Mouse (Mus musculus) right cerebral cortex, adult 18-20 months (tissue): ENCODE results near the gene Cdyl.
A peak's percentile ranks its signal among the peaks of the same experiment; 100 is the strongest.

Source experiments
- DNase-seq: peaks from one replicate; pipeline ENCODE4 v3.0.0; 2022; ENCODE audit warnings: mixed read lengths

Cdyl gene

DNA sequence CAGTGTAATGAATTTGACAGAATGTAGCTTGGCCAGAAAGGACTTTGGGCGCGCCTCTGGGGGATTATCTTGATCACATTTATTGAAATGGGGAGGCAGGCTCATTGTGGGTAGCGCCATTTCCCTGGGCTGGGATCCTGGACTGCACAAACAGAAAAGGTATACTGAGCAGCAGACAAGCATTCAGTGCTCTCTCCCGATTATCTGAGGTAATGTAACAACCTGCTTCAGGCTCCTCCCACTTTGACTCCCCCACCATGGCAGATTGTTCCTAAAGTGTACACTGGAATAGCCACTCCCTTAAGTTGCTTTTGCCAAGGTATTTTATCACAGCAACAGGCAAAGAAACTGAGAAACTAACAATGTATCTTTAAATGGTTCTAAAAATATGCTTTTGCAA is 58.0 kb downstream of the Cdyl start:
- DNase-seq = no peak

DNA sequence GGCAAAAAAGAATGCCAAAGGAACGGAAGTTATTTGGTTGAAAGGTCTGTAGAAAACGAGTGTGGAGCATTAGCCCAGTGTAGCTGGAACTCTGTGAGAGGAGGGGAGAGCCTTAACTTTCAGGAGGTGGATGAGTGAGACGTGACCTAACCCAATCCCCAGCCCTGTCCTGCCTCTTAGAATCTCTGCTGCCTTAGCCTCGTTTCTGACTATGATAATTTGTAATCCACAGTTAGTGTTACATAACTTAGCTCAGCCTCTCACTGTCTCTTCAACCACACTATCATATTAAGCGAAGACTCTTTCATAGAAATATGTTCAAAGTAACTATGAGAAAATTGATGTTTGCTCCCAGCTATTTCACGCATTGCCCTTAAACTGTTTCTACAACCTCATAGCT is 59.9 kb downstream of the Cdyl start:
- no peak for DNase-seq

GRCm38 (mm10) chr13:35723073-35723472 is 63.4 kb downstream of the Cdyl start:
- no peak for DNase-seq

DNA sequence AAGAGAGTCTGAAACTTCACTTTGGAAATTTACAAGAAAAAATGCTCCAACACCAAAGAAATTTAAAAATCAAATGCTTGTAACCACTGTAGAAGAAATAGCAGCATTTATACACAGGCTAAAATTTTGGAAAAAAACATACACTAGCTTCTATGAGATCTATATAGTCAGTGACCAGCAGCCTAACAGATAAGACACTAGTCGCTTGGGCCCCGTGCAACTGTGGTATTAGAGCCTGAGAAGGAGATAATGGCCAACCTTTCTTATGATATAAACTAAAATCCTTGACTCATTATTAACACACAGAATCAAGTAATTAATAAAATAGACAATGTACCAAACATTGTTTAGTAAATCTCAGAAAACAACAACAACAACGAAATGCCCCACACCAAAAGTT is 66.4 kb downstream of the Cdyl start:
- DNase-seq = no peak

DNA sequence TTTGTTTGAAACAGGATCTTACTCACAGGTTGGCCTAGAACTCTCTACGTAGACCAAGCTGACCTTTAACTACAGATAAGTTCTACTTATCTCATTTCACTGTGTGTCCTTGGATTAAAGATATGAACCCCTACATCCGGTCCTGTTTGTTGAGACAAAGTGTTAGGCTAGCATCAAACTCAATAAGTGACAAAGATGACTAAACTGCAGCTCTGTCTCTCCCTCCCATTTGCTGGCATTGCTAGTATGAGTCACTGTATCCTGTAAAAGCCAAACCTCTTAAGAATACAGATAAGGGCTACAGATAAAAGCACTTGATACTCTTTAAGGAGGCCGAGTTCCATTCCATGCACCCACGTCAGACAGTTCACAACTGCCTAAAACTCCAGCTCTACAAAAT is 72.5 kb downstream of the Cdyl start:
- DNase-seq = no peak

DNA sequence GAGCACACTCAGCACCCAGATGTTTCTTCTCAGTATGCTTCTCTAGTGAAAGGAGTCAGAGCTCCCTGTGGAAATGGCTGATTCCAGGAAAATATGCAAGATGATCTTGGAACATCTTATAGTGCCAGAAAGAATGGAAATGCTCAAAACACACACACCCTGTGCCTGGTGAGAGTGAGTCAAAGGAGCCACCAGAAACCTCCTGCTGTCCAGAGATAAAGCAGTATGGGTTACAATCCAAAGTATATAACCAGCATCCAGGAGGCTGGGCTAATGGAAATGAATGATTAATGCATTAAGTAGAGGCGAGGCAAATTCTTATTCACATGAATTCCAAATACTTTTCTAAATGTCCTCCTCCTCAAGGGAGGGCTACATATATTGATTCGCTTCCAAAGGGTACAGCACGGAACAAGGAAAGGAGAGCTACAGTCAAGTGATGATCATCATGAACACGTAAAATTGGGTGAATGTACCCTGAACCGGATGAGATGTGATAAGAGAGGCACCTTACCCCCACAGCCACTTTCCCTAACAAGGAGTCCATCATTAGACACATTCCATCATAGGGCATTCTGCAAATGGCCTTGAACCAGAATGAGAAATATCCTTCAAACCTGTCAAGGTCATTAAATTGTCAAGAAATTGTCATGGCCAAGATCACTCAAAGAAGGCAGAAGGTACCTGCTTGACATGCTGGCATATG is 73.4 kb downstream of the Cdyl start:
- DNase-seq = no peak

DNA sequence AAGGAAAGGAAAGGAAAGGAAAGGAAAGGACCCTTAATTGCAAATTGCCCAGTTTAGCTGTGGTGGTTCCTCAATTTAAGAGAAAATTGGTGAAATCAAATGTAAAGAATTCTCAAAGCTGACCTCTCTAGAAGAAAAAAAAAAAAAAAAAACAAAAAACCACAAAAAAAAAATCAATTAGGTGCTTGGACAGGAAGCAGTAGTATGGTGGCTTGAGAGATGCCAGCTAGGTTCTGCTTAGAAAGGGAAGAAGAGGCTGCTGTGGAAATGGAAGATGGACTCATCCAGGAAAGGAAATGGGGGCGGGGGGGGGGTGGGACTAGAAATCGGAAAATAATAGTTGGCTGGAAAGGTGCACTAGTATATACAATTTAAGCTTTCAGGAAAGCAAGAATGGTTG is 77.9 kb downstream of the Cdyl start:
- no peak for DNase-seq

DNA sequence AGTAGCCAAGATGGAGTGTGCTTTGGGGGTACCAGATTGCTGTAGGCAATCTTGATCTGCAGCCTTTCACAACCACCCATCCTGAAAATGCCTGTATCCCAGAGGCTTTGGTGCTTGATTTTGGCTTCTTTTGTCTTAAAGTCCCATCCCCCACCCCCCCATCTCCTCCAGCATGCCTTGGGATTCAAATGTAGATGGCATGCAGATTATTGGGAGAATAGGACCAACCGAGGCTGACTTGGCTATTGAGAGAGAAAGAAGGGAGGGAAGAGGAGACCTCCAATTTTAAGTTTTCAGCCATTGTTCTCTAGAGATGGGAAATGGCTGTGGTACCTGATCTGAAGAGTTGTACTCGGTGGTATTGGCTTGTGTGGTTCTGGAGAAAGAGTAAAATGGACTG is 78.6 kb downstream of the Cdyl start:
- DNase-seq = no peak

GRCm38 (mm10) chr13:35739473-35739872 is 79.8 kb downstream of the Cdyl start:
- no peak for DNase-seq

DNA sequence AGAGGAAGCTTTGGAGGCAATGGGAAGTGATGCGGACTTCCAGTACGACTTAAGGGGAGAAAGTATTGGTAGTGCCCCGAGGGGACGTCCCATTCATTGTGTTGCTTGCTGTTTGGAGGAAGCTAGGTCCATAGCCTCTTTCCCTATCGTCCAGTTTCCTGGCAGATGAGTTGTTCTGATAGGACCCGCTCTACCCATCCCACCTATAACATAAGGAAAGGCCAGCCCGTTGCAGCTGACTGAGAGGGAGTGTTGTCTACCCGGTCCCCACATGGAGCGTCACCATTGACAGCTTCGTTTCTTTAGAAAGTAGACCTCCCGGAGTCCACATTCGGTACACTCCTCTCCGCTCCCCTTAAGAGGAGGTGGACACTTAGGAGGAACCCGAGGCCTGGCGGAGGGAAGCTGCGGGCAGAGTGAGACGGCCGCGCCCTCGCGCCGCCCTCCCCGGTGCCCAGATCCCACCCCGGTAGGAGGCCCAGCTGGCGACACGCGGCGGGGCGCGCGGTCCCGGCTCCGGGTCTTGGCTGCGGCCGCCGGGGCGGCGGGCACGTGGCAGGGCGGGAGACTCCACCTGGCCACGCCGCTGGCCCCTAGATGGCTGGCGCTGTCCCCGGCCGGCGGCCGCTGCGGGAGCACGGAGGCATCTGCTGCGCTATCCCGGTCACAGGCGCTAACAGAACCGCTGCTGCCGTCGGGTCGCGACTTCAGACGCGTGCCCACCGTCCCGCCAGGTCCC is 80.8 kb downstream of the Cdyl start:
- peak; percentile 39 for DNase-seq

GRCm38 (mm10) chr13:35741040-35741619 is 81.5 kb downstream of the Cdyl start:
- peak; percentile 88 for DNase-seq

DNA sequence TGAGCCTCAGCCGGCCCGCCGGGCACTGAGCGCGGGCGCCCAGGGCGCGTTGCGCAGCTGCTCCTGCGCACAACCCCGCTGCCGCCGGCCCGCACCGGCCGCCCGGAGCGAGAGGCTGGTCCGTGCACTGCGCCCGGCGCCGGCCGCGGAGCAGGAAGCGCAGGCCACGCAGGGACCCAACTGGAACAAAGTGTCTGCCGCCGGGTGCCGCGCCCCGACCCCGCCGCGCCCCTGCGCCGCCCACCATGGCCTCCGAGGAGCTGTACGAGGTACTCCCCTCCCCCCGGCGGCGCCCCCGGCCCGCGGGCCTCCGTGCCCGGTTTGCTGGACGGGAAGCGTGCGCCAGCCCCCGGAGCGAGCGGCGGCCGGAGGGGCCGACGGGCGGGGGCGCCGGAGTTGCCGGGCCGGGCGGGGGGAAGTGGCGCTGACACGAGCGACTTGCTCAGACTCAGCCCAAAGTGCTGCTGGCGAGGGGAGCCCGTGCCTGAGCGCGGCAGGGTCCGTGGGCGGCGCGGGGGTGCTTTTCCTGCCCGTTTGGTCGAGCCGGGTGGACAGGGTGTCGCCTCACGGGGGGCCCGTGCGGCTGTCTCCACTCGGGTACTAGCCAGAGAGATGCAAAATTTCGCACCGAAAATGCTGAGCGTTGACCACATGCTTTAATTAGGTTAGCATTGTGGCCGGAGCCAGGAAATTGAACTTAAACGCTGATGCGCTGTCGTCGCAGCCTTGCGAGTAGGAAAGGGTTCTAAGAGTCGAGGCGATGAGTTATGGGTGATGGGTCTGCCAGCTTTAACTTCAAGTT is 82.2 kb downstream of the Cdyl start:
- DNase-seq = peak; percentile 57

- DNase-seq = no peak
Measured at GRCm38 (mm10) chr13:35742696-35743095, 83.1 kb downstream of the Cdyl start.

- DNase-seq = no peak
Measured at GRCm38 (mm10) chr13:35743196-35743595, 83.6 kb downstream of the Cdyl start.

DNA sequence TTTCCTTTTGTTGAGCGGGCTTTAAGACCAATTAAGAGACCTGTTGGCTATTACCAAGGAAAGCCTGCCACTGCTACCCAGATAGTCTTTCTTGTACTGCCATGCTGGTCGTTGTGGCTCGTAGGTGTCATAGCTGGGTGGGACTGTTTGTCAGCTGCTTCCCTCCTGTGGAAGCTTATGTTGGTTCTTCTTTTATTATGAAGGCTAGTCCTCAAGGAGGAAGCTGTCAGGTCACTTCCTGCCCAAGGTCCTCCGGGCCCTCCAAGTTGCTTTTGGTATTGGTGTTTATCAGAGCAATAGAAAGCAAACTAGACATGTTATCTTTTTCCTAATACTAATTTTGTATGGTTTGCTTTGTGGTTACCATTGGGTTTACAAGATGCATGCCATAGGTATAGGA is 89.6 kb downstream of the Cdyl start:
- no peak for DNase-seq

DNA sequence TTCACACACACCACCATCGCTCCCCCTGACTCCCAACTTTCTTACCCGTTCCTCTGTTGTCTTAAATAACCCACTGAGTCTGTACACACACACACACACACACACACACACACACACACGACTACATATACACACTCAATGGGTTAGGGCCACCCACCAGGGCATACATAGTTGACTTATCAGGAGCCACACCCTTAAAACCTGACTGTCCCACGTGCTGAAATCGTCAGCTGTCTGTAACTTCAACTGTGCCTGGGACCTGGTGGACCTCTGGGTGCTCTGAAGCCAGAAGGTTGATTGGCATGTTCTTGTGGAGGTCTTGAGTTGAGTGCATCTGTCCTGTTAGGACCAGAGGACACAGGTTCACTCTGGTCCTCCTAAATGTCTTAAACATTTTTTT is 90.0 kb downstream of the Cdyl start:
- DNase-seq = no peak

GRCm38 (mm10) chr13:35752046-35752445 is 92.4 kb downstream of the Cdyl start:
- no peak for DNase-seq

DNA sequence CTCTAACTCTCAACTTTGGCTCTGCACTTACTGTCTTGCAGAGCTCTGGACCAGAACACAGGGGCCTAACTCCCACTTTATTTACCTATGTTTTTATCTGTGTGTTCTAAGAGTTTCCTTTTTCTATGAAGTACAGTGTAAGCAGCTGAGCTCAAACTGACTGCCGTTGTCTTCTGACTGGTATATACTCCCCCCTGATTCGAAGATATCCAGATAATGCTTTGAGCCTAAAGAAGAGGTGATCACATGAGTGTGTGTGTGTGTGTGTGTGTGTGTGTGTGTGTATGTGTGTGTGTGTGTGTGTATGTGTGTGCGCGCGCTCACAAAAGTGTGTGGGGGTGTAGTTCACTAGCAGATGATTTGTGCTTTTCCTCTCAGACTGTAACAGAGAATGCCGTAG is 95.4 kb downstream of the Cdyl start:
- no peak for DNase-seq

GRCm38 (mm10) chr13:35755655-35756283 is 96.1 kb downstream of the Cdyl start:
- no peak for DNase-seq

- no peak for DNase-seq
Measured at GRCm38 (mm10) chr13:35756393-35757338, 97.0 kb downstream of the Cdyl start.

GRCm38 (mm10) chr13:35760372-35760771 is 100.7 kb downstream of the Cdyl start:
- DNase-seq = no peak

DNA sequence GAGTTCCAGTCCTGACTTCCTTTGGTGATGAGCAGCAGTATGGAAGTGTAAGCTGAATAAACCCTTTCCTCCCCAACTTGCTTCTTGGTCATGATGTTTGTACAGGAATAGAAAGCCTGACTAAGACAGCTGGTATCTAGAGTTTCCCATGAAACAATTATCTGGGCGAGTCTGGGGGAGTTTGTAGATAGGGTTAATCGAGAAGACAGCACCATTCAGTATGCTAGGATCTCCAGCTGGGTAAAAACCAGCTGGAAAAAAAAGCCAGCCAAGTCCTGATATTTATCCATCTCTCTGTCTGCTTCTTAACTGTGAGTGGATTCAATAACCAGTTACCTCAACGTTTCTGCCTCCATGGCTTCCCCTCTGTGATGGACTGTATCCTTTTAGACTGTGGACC is 104.9 kb downstream of the Cdyl start:
- no peak for DNase-seq
